Mouse (Mus musculus) adrenal gland, postnatal 14 days (tissue): ENCODE measurements around the gene Stard10. TPM values are rescaled to one million over a fixed set of nuclear protein-coding genes. Genes with fewer than 3 reads are reported as not detected.
A peak's percentile ranks its signal among the peaks of the same experiment; 100 is the strongest.

Experiments
- DNase-seq: peaks from one replicate; pipeline ENCODE4 v3.0.0; 2021; ENCODE audit warnings: mixed read lengths
- long read RNA-seq, 2 experiments: library from polyadenylated mRNA; stranded (forward); transcript quantifications; one replicate each; pipeline ENCODE4 v2.0.0; 2021
- total RNA-seq: library from RNA; stranded (reverse); gene quantifications from 2 replicates; pipeline ENCODE4 v1.2.3, GENCODE M21; 2021

Gene Stard10
- total RNA-seq, result 20.2 and 77.9 TPM in 2 replicates
- long read RNA-seq, experiment 1, transcript Stard10-201 (7 exons, 1,400 nt), result major isoform, 19 of 21 reads
- long read RNA-seq, experiment 1, partial matches to known transcripts, result 1 of 21 reads
- long read RNA-seq, experiment 1, other reads (novel, unspliced or antisense), result 1 of 21 reads
- long read RNA-seq, experiment 2, transcript Stard10-201 (7 exons, 1,400 nt), result major isoform, 88 of 112 reads
- long read RNA-seq, experiment 2, partial matches to known transcripts, result 5 of 112 reads
- long read RNA-seq, experiment 2, other reads (novel, unspliced or antisense), result 18 of 112 reads

DNA sequence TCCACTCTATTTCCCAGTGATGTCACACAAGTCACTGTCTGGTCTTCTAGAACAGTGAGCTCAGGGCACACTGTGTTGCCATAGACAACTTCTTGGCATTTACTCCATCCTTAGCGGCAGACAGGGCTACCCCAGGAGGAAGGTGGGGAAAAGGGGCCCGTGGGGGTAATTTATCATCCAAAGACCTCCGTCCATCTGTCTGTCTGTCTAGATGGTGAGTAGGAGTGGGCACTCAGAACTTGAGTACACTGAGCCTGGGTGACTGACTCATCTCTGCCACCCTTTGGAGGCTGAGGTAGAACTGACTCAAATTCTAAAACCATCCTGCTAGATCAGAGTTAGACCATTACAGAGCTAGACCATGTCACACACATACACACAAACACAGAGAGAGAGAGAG lies at the start of gene Stard10:
Stard10 (plus strand) TSS at position 73 of the 400 bp plus-strand sequence.
- no peak for DNase-seq

DNA sequence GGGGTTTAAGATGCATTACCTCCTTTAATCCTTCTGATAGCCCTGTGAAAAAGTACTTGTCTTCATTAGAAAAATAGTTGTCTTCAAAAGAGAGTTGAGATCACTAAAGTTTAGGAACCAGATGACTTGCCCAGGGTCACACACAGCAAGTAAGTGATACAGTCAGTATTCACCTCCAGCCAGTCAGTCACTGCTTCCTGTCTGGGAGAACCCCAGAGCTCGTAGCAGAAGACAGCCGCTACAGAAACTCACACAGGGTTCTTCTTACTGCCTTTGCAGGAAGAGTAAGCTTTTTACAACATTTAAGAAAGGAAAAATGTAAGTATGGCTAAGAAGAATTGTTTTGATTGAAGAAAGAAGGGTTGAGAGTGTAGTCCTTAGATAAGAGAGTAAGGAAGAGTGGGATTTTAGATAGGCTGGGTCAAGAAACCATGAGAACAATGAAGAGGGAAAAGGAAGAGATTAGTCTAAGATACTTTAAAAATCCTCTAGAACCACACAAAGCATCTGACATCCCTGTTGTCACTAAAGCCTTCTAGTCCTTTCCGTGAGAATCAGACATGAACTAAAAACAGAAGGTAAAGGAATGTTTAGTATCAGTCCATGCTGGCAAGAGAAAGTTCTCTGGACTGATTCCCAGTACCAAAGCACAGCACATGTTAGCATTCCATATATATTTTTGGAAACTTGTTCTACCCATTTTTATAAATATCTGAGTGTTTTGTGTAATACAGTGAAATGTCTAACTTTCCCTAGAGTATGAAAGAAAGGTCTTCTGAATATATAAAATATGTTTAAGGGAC lies 49.2 kb upstream of the Stard10 start:
- DNase-seq, result no peak

DNA sequence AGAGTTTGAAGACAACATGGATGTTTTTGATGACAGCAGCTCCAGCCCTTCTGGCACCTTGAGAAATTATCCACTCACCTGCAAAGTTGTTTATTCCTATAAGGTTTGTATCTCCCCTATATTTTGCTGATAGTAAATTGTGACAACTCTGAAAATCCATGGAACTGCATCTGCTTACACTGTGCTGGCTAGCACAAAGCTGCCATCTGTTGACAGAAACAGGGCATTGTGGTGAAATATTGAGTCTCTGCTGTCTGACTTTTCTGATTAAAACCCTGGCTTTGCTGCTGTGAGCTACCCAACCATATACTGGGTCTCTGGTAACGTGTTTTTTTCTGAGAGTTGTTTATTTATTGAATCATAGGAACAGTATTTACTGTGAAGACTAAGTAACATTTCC lies 45.3 kb upstream of the Stard10 start:
- DNase-seq, result no peak

DNA sequence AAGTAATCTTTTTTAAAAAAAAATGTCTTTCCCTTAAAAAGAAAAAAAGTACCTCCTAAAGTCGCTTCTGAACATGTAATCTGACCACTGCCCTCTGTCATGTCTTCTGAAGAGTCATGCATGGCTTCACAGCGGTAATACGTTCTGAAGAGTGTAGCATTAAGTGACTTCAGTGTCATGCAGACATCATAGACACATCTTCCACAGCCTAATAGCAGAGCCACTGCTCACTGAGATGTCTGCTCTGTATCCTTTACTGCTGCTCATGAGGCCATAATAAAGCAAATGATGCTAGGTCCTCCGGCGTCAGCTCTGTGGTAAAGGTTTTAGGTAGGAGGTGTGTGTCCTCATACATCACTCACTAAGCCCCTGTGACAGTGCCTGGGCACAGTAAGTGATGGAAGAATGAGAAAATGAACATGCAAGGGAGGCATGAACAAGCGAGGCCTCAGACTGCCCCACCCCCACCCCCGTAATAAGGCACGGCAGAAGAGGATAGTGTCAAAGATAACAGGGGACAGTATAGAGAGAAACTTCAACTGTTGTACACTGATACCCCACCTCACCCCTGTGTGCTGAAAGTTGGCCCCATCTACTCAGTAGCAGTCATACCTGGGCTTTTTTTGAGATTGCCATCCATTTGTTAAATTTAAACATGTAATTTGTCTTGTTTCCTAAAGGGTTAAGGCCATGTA lies 44.3 kb upstream of the Stard10 start:
- DNase-seq, result no peak

DNA sequence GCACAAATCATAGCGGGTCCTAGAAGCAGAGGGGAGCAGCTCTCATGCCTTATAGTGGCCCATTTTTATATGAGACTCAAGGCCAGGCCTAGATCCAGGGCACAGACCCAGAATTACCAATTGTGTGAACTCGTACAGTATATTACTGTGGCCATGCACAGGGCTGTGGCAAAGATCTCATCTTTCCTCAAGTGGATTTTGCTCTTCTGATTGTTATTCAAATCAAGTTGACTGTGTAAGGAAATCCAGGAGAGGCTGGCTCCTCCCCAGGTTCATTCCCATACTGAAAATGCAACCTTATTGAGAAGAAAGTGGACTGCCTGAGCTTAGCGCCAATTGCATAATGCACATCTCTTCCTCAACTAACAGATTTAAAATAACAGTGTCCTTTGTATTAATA lies 34.2 kb upstream of the Stard10 start:
- DNase-seq, result no peak

DNA sequence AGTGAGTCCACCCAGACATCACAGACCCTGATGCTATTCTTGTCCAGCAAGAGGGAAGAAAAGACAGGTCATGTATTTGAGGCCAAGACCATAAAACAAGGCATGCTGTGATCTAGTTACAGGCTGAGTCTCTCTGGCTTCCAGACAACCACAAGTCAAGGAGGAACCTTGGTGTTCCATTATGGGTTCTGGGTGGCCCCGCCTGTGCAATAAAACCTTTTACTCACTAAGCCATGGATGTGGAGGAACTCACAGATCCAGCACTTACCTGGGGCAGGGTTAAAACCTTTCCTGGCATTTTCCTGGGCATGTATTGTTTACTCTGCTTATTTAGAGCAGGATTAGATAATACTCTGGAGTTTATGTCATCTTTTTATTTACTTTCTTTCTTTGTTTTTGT lies 32.4 kb upstream of the Stard10 start:
- no peak for DNase-seq

DNA sequence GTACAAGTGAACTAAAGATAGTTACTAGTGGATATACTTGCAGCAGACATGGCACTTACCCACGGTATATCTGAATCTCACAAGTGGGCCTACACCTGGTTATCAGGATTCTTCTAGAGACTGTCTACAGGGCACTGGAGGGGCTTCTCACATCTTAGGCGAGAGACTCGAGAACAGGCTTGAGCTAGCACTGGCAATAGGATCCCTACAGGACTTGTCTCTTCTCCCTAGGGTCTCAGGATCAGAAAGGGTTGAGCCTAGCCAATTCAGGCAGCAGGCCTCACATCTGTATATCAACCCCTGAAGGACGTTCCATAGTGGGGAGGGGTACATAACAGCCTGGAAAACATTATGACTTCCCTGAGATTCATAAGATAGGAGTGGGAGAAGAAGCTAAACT lies 30.0 kb upstream of the Stard10 start:
- DNase-seq, result no peak

DNA sequence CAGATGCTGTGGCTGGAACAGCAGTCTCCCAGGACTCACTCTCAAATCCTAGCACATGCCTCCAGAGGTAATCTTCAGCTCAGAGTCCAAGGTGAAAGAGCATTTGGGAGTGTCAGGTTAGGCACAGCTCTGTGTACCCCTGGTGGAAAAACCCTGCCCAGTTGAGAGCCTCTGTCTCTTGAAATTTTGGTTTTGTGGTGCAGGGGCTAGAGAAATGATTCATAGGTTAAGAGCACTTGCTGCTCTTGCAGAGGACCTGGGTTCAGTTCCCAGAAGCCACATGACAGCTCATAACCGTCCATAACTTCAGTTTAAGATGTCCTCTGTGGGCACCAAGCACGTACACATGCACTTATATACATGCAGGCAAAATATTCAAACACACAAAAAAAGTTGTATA lies 29.1 kb upstream of the Stard10 start:
- no peak for DNase-seq

DNA sequence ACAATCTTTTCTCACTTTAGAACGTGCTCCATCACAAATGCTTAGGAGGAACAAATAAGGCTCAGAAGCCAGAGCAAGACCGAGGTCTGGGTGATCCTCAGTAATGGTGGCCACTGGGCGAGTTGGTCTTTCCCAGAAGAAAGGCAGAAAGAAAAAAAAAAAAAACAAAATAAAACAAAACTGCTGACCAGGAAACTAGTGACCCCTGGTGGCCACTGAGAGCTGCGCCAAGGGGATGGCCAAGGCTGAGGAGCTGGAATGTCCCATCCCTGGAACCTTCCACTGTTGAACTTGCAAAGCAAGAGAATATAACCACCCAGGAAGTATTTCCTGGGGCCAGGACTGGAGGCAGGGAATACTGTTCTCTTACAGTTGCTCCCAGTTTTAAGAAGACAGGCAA lies 28.4 kb upstream of the Stard10 start:
- peak; percentile 84 for DNase-seq

DNA sequence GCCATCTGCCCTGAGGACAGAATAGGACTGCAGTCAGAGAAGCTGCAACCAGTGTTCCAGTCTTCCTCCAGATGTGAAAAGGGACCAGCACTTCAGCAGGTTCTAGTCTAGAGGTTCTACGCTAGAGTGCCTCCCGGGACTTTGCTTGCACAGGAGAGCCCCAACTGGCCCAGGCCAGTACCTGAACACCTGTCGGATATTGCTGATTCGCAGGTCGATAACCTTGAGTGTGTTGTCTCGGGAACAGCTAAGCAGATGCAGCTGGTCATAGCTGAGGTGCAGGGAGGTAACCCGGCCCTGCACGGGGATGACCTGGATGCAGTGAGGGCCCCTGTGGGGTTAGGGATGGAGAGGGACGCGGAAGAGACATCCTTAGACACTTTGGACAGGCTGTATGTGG lies 26.5 kb upstream of the Stard10 start:
- DNase-seq, result no peak

DNA sequence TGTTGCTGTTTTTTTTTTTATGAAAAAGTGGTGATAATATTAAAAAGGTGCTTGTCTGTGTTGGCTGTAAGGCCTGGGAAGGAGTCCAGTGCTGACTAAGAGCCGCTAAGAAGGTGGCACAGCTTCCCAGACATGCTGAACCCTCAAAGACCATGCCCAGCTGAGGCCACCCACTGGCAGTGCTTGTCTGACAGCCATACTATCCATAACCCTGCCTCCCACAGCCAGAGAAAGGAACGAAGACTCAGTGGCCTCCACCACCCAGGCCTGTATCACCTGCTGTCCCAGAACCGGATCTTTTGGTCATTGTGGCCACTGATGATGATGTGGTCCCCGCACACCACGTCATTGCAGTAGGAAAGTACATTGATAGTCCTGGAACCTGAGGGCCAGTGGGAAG lies 25.7 kb upstream of the Stard10 start:
- DNase-seq, result no peak

DNA sequence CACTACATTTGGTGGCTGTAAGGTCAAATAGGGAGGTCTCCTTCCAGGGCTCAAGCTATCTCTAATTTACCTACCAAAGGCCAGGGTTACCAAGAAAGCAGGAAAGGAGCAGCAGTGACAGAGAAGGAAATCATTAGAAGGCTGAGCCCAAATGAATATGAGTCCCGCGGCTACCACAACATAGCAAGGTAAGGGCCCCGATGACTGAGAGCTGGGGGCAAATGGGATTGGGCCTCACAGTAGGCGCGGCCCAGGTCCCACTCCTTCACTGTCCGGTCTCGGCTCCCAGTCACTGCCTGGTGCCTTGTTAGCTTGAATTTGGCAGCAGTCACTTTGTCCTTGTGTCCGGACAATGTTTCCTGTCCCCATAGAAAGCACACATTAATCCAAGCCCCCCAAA lies 25.2 kb upstream of the Stard10 start:
- DNase-seq, result no peak

DNA sequence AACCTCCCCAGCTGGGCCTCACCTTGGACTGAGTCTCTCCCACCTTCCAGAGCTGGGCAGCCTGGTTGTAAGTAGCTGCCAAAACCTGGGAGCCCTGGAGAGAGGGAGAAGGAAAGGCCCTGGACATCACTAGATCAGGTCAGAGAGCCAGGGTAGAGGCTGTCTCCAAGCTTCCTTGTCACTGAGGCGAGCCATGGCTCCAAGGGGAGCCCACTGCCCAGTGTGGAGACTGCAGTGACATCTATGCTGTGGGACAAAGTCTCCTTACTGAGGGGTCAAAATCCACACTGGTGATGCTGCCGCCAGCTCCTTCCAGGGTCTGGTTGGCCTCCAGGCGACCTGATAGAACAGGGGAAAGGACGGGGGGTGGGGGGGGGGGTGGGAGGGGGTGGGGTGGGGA lies 24.8 kb upstream of the Stard10 start:
- DNase-seq, result no peak

DNA sequence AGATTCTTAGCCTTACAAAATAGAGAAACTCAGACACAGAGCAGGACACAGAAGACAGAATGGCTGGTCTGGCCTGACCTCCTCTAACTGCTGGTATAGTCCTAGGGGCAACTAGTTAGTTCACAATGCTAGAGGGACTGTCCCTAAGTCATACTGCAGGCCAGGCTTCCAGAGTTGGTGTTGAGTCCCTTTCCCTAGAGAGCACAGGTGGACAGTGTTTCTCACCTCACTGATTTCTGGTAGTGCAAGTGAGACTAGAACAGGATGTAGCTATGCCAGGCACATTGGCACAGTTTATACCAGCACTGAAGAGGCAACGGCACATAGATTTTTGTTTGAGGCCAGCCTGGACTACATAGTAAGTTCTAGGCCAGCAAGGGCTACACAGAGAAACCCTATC lies 24.2 kb upstream of the Stard10 start:
- no peak for DNase-seq

DNA sequence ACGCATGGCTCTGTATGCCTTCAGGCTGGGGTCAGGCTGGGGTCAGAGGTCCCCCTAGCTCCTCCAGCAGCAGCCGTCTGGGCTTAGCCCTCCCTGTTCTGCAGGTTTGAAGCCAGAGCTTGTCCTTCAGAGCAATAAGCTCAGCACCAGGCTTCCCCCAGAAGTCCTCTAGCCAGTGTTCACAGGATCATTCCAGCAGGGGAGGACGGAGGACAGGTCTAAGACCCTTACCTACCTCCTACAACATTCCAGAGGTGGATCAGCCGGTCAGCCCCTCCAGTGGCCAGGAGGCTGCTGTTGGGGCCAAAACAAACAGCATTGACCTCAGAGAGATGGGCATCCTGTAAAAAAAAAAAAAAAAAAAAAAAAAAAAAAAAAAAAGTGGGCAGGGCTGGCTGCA lies 23.7 kb upstream of the Stard10 start:
- no peak for DNase-seq

DNA sequence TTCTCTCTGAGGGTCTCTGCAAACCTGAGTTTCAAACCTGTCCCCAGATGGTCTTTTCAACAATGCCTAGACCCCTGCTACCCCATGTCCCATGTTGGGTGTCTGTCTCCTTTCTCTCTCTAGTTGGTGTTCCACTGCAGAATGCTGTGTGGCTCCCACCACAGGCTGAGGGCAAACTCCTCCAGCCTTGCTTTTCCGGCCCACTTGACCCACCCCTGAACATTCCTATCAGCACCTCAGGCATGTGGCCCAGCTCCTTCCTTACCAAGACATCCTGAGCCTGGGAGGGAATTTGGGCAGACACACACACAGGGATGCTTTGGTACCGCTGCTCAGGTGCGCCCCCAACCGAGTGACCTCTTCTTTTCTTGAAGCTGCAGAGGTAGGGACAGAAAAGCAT lies 23.3 kb upstream of the Stard10 start:
- DNase-seq, result no peak

DNA sequence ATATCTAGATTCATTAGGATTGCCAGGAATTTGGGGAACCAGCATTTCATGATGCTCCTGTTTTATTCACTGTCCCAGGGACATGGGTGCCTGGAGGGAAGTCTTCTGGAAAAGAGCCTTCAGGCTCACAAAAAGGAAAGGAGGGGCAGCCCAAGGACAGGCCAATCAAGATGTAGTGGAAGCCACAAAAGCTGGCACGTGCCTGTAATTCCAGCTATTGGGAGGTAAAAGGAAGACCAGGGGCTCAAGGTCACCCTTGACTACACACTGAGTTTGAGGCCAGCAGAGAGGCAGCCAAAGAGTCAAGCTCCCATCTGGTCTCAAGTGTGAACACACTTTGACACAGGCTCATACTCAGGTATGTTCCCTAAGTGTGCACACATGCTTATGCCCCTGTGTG lies 21.4 kb upstream of the Stard10 start:
- no peak for DNase-seq

DNA sequence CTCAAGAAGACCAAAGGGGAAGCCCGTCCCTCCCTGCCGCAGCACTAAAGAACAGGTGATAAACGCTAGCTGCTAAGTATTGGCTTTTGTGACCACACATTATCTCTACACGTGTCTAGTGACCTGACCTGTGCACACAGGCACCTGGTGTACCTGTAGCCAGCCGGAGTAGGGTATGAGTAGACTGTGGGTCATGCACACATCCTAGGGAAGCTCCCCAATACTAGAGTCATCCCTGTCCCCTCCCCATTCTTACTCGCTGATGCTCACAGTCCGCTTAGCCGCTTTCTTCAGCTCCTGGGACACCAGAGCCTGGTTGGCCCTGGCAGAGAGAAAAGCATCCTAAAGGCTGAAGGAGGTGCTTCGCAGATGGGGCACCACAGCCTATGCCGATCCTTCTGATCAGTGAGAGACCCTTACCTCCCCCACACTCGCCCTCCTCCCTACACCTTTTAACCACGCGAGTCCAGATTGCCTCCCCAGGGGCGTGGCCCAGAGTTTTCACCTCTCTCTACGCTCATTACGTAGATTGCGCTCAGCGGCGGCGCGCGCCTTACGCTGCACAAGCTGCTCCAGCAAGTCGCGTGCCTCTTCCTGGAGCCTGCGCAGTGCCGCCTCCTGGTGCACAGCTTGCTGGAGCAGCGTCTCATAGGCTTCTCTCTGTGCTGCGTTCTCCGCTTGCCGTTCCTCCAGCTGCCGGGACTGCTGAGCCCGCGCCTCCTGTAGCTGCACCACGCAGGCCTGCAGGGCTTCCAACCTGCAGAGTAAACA lies 20.4 kb upstream of the Stard10 start:
- DNase-seq, result peak; percentile 89

DNA sequence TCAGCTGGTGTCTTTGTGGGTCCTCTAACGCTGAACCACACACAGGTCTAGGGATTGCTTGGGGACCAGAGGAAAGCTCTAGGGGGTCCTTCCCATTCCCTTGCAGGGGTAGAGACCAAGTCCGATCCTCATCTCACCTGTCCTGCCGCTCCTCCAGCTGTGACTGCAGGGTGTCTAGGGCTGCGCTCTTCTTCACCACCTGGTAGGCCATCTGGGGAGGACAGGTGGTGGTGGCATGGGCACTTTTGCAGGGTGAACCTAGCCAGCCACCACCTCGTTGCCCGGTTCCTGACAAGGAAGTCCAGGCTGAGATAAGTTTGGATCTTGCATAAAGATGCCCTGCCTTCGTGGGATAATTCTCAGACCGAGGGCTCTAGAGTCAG lies 19.9 kb upstream of the Stard10 start:
- no peak for DNase-seq

DNA sequence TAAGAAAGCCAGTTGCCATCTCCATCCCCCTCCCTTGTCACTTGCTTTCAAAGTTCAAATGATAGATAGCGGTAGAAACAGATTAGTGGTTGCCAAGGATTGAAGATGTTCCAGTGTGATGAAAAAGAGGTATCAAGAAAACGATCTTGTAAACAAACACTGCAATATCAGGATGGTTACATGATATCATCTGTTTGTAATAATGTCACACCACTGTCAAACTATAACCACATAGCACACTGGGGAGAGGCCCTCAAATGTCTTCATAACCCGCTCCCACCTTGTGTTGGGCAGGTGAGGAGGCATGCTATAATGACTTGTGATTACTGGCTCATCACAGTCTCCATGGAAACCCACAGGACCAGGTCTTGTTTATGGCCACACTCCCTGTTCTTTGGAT lies 18.5 kb upstream of the Stard10 start:
- no peak for DNase-seq

DNA sequence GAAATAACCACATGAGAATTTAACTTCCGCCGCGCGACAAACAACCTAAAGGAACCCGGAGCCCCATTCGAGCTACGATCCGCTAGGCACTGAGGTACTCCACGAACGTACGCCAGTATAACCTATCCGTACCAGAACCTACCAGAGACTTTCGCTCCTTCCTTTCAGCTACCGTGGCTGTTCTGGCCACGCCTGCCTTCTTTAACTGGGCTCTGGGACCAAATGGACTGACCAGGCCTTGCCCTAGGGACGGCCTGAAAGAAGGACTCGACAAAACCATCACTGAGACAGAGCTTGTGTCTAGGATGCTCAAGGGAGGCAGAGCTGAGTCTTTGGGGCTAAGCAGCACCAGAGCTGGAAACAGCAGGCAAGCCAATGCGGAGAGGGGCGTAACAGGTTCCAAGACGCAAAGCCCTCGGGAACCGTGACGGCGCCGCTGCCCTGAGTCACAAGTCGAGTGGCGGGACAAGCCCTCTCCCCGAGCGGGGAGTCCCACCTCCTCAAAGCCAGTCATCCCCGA lies 15.5 kb upstream of the Stard10 start:
- DNase-seq, result no peak

DNA sequence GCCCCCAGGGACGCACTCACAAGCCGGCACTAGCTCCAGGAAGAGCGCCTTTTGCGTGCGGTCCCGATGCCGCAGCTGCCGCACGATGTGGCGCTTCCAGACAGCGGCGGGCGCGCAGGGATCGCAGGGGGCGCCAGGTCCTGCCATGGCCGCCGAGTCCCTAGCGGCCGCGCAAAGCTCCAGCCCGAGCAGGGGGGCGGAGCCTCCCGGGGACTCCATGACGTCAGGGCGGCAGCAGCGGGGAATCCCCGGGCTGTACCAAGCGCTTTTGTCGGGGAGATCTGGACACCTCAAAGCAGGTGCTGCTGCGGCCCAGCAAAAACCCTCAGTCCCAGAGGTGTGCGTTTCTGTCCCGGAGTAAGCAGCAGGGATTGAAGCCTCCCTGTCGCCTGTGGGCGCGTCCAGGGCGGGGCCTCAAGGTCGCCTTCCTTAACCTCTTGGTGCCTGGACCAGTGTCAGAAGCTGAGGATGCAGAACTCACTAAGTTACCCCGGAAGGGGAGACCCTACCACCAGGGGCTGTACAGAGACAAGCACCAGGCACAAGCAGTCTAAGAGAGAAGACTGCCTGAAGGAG lies 14.9 kb upstream of the Stard10 start, which contains the start of gene Atg16l2:
Atg16l2 (minus strand) TSS at position 371 of the 576 bp plus-strand sequence.
- DNase-seq, result peak; percentile 97
